Mouse (Mus musculus) embryonic facial prominence, embryonic 11.5 days (tissue): ENCODE data around the gene Zscan25. TPM values are rescaled to one million over a fixed set of nuclear protein-coding genes. Genes with fewer than 3 reads are reported as not detected.
"Not testable (repeated sequence)": the region's sequence is repeated elsewhere in the genome, so short reads cannot be mapped to it uniquely, and the experiment has no call there.

ENCODE experiments used
- ATAC-seq: fragments of 200-750 bp; cut with Nextera tagmentation; replicated peaks from 2 replicates; pipeline ENCODE4 v1.8.0; 2017; ENCODE audit warnings: low read depth; ENCODE audit not compliant: insufficient number of reproducible peaks, low FRiP score, low TSS enrichment
- DNase-seq: peaks from one replicate; pipeline ENCODE4 v3.0.0-alpha.2; 2015; ENCODE audit warnings: low spot score
- H3K27ac ChIP-seq: fragments of 300-500 bp; sonication (generic); replicated peaks from 2 replicates; pipeline ENCODE4 v1.5.1; 2014; ENCODE audit warnings: mild to moderate bottlenecking, low read depth, low read length, control low read depth
- H3K27me3 ChIP-seq: fragments of 300-500 bp; sonication (generic); 2 replicates; pipeline ENCODE4 v1.6.1; 2014; ENCODE audit warnings: mild to moderate bottlenecking, low read length, moderate library complexity, mixed read lengths; ENCODE audit not compliant: control insufficient read depth, insufficient read depth
- H3K36me3 ChIP-seq: fragments of 300-500 bp; sonication (generic); replicated peaks from 2 replicates; pipeline ENCODE4 v1.6.1; 2014; ENCODE audit warnings: low read depth, mild to moderate bottlenecking, low read length, moderate library complexity, mixed read lengths; ENCODE audit not compliant: control insufficient read depth, insufficient read depth
- H3K4me1 ChIP-seq: fragments of 300-500 bp; sonication (generic); 2 replicates; pipeline ENCODE4 v1.6.1; 2014; ENCODE audit warnings: low read length, mixed read lengths; ENCODE audit not compliant: control insufficient read depth, insufficient read depth
- H3K4me2 ChIP-seq: fragments of 300-500 bp; sonication (generic); 2 replicates; pipeline ENCODE4 v1.6.1; 2014; ENCODE audit warnings: low read depth, mild to moderate bottlenecking, control low read depth, low read length, moderate library complexity
- H3K4me3 ChIP-seq: fragments of 300-500 bp; sonication (generic); 2 replicates; pipeline ENCODE4 v1.5.1; 2014; ENCODE audit warnings: low read depth, low read length, control low read depth
- H3K9ac ChIP-seq: fragments of 300-500 bp; sonication (generic); replicated peaks from 2 replicates; pipeline ENCODE4 v1.6.1; 2014; ENCODE audit warnings: mild to moderate bottlenecking, control low read depth, low read length
- H3K9me3 ChIP-seq: fragments of 300-500 bp; sonication (generic); replicated peaks from 2 replicates; pipeline ENCODE4 v1.6.1; 2016; ENCODE audit warnings: mild to moderate bottlenecking, low read length, inconsistent platforms, mixed read lengths; ENCODE audit not compliant: control insufficient read depth
- WGBS: fragments of 180-500 bp; shearing (Covaris S2); extraction: QIAGEN DNeasy Blood & Tissue Kit; methylation state at CpG from one replicate; pipeline ENCODE4 v1.1.7; 2014; 5-methylcytosine and 5-hydroxymethylcytosine counted together
- polyA plus RNA-seq: library from polyadenylated mRNA; unstranded; fragments of >200 nt; fragmentation: Nextera tagmentation; extraction: Ambion mirVana; gene quantifications from 2 replicates; pipeline ENCODE4 v1.2.1, GENCODE M21; 2014

The Zscan25 gene
- 0.42 and 0.70 TPM in 2 replicates for polyA plus RNA-seq

DNA sequence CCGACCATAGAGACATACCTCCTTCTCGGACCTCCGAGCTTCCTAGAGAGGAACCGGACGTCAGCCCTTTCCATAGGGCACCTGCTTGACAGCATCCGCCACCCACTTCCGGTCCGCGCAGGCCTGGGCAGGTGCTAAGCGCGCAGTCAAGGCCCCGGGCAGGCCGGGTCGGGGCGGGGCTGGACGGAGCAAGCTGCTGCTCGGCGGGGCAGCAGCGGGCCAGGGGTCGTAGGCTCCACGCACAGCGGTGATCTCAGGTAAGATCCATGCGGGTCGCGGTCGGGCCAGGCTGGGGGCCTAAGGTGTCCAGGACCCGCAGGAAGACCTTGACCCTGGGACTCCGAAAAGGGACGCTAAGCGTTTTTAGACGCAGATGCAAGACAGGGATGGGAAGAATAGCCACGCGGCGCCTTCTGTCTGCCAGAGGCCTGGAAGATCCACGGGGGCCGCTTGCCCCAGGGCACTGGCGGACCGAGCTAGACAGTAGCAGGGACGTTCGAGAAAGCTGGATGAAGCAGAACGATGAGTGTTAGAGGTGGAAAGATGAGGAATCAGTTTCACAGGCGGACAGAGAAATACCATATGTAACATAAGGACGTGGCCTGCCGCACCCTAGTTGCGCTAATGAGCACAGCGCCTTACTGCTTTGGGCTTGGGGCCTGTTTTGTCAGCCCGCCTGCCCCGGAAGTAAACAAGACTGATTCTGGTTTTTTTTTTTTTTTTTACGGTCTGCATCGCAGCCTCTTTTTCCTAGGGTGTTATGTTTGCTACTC is at the start of gene Zscan25:
Gene Zscan25, plus strand, starts transcription at position 130 of the 773 bp plus-strand sequence.
- under 1% methylated on average over 50 of the region's 50 CpGs for WGBS
- Histone ChIP-seq H3K9ac (peak within 1 kb of the TSS; percentile 70), H3K36me3 (peaks cover 3% of the 10 kb centered on the region), H3K4me2 (peak within 1 kb of the TSS; percentile 63), H3K9me3 (no peaks in the 10 kb centered on the region), H3K4me1 (no peaks in the 10 kb centered on the region), H3K27me3 (no peaks in the 10 kb centered on the region), H3K4me3 (peak within 1 kb of the TSS; percentile 59), H3K27ac (peak within 1 kb of the TSS; percentile 37)
- peak; percentile 100 for ATAC-seq
- peak; percentile 92 for DNase-seq

GRCm38 (mm10) chr5:145230641-145231040 is 49.7 kb upstream of the Zscan25 start:
- no peaks in the 10 kb centered on the region for H3K9me3 ChIP-seq
- H3K9ac ChIP-seq: no peak overlapping the region

DNA sequence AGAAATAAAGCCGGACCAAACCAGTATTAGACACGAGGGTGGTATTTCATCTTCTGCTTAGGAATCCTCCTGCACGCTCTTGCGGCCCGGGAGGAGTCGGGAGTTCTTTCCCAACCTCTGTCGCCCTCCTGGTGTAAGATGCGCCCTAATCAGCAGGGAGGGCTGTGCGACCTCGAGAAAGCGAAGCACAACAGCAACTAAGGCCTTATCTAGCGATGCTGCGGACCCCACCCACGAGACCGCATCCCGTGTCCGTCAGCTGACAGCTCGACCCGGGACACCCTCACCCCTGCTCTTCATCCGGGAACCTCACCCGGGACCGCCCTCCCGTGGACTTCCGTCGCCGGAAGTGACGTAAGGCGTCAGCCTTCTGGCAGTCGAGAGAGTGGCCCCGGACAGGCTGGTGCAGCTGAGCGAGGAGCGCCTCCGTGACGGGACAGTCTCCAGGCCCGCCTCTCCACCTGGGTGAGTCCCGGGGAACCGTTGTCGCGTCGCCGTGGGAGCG is 48.9 kb upstream of the Zscan25 start, which contains the start of gene Zfp655:
Gene Zfp655, plus strand, starts transcription at position 349 of the 505 bp plus-strand sequence.
- ATAC-seq (peak; percentile 98), DNase-seq (peak; percentile 95)
- Histone ChIP-seq H3K9ac (peak within 1 kb of the TSS; percentile 92), H3K36me3 (no peaks in the 10 kb centered on the region; the same call in 1 of the 2 replicates), H3K4me3 (peak within 1 kb of the TSS; percentile 91), H3K27me3 (no peaks in the 10 kb centered on the region), H3K4me1 (no peaks in the 10 kb centered on the region), H3K27ac (peak within 1 kb of the TSS; percentile 76), H3K9me3 (no peaks in the 10 kb centered on the region), H3K4me2 (peak within 1 kb of the TSS; percentile 70)
- under 1% methylated on average over 42 of the region's 42 CpGs for WGBS

More at GRCm38 (mm10) chr5:145230641-145231040, 49.7 kb upstream of the Zscan25 start:
- H3K4me1 ChIP-seq: no peaks in the 10 kb centered on the region
- ATAC-seq: no peak
- no peaks in the 10 kb centered on the region for H3K27me3 ChIP-seq
- WGBS: 91% methylated on average over 4 of the region's 4 CpGs
- no peak overlapping the region for H3K4me2 ChIP-seq
- H3K4me3 ChIP-seq: peak overlapping the region; percentile 91
- H3K36me3 ChIP-seq: no peaks in the 10 kb centered on the region; the same call in 1 of the 2 replicates
- no peak overlapping the region for H3K27ac ChIP-seq
- DNase-seq: no peak

DNA sequence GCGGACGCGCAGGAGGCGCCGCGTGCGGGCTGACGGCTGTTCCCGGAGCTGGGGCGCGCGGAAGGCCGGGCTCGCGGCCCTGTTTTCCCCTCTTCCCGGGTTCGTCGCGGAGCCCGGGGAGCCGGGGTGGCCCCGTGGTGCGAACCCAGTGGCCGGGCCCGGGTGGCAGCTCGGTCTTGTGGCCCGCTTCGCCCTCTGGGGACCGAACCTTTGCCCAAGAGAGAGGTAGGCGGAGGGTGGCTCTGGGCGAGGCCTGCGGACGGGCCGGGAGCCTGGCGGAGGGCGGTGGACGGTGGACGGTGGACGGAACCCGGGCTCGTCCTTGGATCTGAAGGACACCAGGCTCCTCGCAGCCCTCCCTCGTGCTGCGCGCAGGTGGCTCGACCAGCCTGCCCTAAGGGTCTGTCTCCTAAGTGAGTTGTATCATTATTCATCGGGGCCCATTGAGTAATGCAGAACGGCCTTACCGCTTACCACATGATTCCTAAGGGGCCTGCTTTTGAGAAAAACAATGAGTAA is 48.3 kb upstream of the Zscan25 start:
- Histone ChIP-seq H3K27ac (peak overlapping the region; percentile 76), H3K9me3 (no peaks in the 10 kb centered on the region)

GRCm38 (mm10) chr5:145234636-145235035 is 45.7 kb upstream of the Zscan25 start:
- Histone ChIP-seq H3K9ac (no peak overlapping the region), H3K4me3 (no peak overlapping the region), H3K4me2 (no peak overlapping the region), H3K9me3 (no peaks in the 10 kb centered on the region), H3K4me1 (no peaks in the 10 kb centered on the region), H3K36me3 (no peaks in the 10 kb centered on the region; the same call in none of the 2 replicates), H3K27ac (no peak overlapping the region), H3K27me3 (no peaks in the 10 kb centered on the region)
- ATAC-seq (no peak), DNase-seq (peak; percentile 29)

More for the DNA sequence above, 48.3 kb upstream of the Zscan25 start:
- WGBS: under 1% methylated on average over 37 of the region's 49 CpGs
- peak overlapping the region; percentile 92 for H3K9ac ChIP-seq
- no peaks in the 10 kb centered on the region for H3K4me1 ChIP-seq
- peak overlapping the region; percentile 52 for H3K4me2 ChIP-seq
- H3K4me3 ChIP-seq: peak overlapping the region; percentile 91
- ATAC-seq (peak; percentile 62), DNase-seq (peak; percentile 6)
- H3K27me3 ChIP-seq: no peaks in the 10 kb centered on the region
- H3K36me3 ChIP-seq: no peaks in the 10 kb centered on the region; the same call in 1 of the 2 replicates

DNA sequence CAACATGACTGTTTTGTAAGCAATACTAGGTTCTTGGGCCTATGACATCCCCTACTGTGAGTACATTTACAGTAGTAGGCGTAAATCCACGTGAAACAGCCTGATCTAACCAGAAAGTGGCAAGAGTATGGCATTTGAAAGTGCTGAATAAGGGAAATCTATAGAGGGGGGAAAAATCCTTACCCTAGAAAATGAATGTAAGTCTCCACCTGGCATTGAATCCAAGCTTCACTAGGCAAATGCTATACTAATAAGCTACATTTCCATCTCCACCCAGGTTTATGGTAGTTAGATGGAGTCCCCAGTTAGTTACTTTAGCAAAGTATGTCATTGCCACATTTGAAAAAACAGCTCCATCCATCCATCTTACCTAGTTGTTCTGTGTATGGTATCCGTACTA is 30.8 kb upstream of the Zscan25 start:
- ATAC-seq: no peak
- no peaks in the 10 kb centered on the region; the same call in 1 of the 2 replicates for H3K36me3 ChIP-seq
- H3K27me3 ChIP-seq: no peaks in the 10 kb centered on the region
- H3K27ac ChIP-seq: no peak overlapping the region
- 94% methylated on average over 3 of the region's 3 CpGs for WGBS
- H3K4me2 ChIP-seq: no peak overlapping the region
- DNase-seq: no peak
- no peak overlapping the region for H3K9ac ChIP-seq
- H3K4me1 ChIP-seq: no peaks in the 10 kb centered on the region
- no peaks in the 10 kb centered on the region for H3K9me3 ChIP-seq
- H3K4me3 ChIP-seq: no peak overlapping the region

- H3K27me3 ChIP-seq, H3K4me1 ChIP-seq, DNase-seq, H3K4me2 ChIP-seq, ATAC-seq, H3K9me3 ChIP-seq, H3K36me3 ChIP-seq, H3K9ac ChIP-seq, H3K4me3 ChIP-seq, H3K27ac ChIP-seq: not testable (repeated sequence)
- 83% methylated on average over 2 of the region's 2 CpGs for WGBS
Measured at GRCm38 (mm10) chr5:145273568-145273967, 6.7 kb upstream of the Zscan25 start.

DNA sequence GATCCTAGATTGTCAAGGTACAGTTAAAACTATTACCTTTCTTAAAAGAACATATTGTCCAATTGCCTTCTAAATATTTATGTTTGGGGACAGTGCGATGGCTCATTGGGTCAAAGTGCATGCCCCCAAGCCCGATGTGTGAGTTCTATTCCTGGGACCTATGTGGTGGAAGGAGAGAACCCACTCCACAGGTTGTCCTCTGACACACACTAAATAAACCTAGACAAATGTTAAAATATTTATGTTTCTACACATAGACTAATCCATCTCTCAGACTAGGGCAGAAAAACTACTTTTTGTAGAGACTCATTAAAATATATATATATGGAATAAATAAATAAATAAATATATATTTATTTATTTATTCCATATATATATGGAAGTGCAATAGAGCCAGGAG is 352 bp upstream of the Zscan25 start:
- WGBS: 89% methylated on average over 2 of the region's 2 CpGs
- DNase-seq: no peak

More for the DNA sequence above, 352 bp upstream of the Zscan25 start:
- Histone ChIP-seq H3K9me3 (no peaks in the 10 kb centered on the region), H3K36me3 (peaks cover 3% of the 10 kb centered on the region), H3K4me2 (no peak overlapping the region), H3K9ac (no peak overlapping the region), H3K27me3 (no peaks in the 10 kb centered on the region), H3K4me3 (no peak overlapping the region; the same call in 1 of the 2 replicates), H3K4me1 (no peaks in the 10 kb centered on the region), H3K27ac (no peak overlapping the region)
- ATAC-seq: peak; percentile 20; the same call in 1 of the 2 replicates
